Mouse (Mus musculus) heart, postnatal 0 days (tissue): ENCODE results near the gene Kif9. TPM values are rescaled to one million over a fixed set of nuclear protein-coding genes. Genes with fewer than 3 reads are reported as not detected.

Experiments
- ATAC-seq: fragments of 200-750 bp; cut with Nextera tagmentation; 2 replicates; pipeline ENCODE4 v1.8.0; 2017; ENCODE audit warnings: low read depth, moderate number of reproducible peaks, moderate library complexity; ENCODE audit not compliant: insufficient read depth
- DNase-seq: peaks from one replicate; pipeline ENCODE4 v3.0.0-alpha.2; 2016; ENCODE audit warnings: low spot score
- H3K27ac ChIP-seq: fragments of 300-500 bp; sonication (generic); 2 replicates; pipeline ENCODE4 v1.5.1; 2014; ENCODE audit warnings: low read depth, mild to moderate bottlenecking
- H3K27me3 ChIP-seq: fragments of 300-500 bp; sonication (generic); 2 replicates; pipeline ENCODE4 v1.6.1; 2014; ENCODE audit warnings: low read length, mixed read lengths; ENCODE audit not compliant: control insufficient read depth, insufficient read depth
- H3K36me3 ChIP-seq: fragments of 300-500 bp; sonication (generic); replicated peaks from 2 replicates; pipeline ENCODE4 v1.6.1; 2014; ENCODE audit warnings: low read length, mixed read lengths; ENCODE audit not compliant: control insufficient read depth, insufficient read depth
- H3K4me1 ChIP-seq: fragments of 300-500 bp; sonication (generic); 2 replicates; pipeline ENCODE4 v1.6.1; 2014; ENCODE audit warnings: antibody characterized with exemption; ENCODE audit not compliant: control insufficient read depth, insufficient read depth
- H3K4me2 ChIP-seq: fragments of 300-500 bp; sonication (generic); 2 replicates; pipeline ENCODE4 v1.6.1; 2014; ENCODE audit warnings: low read depth, mild to moderate bottlenecking, low read length, moderate library complexity
- H3K4me3 ChIP-seq: fragments of 300-500 bp; sonication (generic); 2 replicates; pipeline ENCODE4 v1.5.1; 2014; ENCODE audit warnings: low read depth, low read length
- H3K9ac ChIP-seq: fragments of 300-500 bp; sonication (generic); replicated peaks from 2 replicates; pipeline ENCODE4 v1.6.1; 2014; ENCODE audit warnings: low read depth, low read length, mixed read lengths
- H3K9me3 ChIP-seq: fragments of 300-500 bp; sonication (generic); replicated peaks from 2 replicates; pipeline ENCODE4 v1.6.1; 2016; ENCODE audit warnings: low read length; ENCODE audit not compliant: control insufficient read depth
- CTCF ChIP-seq: IDR thresholded peaks from 2 replicates; pipeline ENCODE4 v1.5.1; 2016; ENCODE audit warnings: antibody characterized with exemption, control low read depth, low read depth
- EP300 ChIP-seq: IDR thresholded peaks from 2 replicates; pipeline ENCODE4 v1.6.1; 2016; ENCODE audit warnings: antibody characterized with exemption, low read depth
- WGBS: fragments of 180-500 bp; shearing (Covaris S2); extraction: QIAGEN DNeasy Blood & Tissue Kit; methylation state at CpG from one replicate; pipeline ENCODE4 v1.1.7; 2014; 5-methylcytosine and 5-hydroxymethylcytosine counted together
- polyA plus RNA-seq: library from polyadenylated mRNA; unstranded; fragments of >200 nt; fragmentation: Nextera tagmentation; extraction: Ambion mirVana; gene quantifications from 2 replicates; pipeline ENCODE4 v1.2.1, GENCODE M21; 2015
- total RNA-seq: library from RNA; depleted of rRNA; stranded (reverse); fragments of >200 nt; gene quantifications from 2 replicates; pipeline ENCODE4 v1.2.3, GENCODE M21; 2014; ENCODE audit warnings: low replicate concordance

Gene Kif9
- total and polyA plus RNA-seq, 2 experiments from 2014 or later = 0.29 TPM; not detected in 1

DNA sequence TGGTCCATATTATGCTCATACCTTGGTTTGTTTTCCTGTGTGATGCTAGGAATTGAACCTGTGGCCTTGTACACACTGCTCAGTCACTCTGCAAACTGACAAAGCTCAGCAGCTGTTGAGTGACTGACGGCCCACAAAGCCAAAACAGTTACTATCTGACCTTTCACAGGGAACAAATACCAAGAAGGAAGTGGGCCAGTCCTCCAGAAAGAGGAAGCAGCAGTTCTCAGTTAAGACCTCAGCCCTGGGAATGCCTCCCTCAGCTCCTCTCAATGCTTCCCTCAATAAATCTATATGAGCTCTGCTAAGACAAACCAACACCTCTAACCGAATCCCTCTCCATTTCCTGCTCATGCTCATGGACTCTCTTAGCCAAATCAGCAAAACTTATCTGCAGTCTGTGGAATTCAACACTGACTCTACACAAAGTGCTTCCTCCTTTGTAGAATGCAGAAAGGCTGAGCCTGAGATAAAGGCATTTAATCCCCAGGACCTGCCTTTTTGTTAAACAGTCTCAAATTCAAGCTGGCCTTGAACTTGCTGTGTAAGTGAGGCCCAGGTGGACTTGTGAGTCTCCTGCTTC, 17.5 kb upstream of the Kif9 start:
- H3K27ac ChIP-seq = peak overlapping the region; percentile 14
- no peak overlapping the region for H3K9ac ChIP-seq
- H3K4me2 ChIP-seq = no peak overlapping the region
- H3K9me3 ChIP-seq = no peaks in the 10 kb centered on the region
- peaks cover 7% of the 10 kb centered on the region; the same call in 1 of the 2 replicates for H3K36me3 ChIP-seq
- H3K4me1 ChIP-seq = no peaks in the 10 kb centered on the region
- TF ChIP-seq CTCF = no peak
- no peak for TF ChIP-seq EP300
- DNase-seq (no peak), ATAC-seq (0 out of 2 replicates have a peak, but pooled peaks have one; percentile 17)
- H3K4me3 ChIP-seq = no peak overlapping the region
- WGBS = 27% methylated on average over 2 of the region's 2 CpGs
- H3K27me3 ChIP-seq = no peaks in the 10 kb centered on the region

DNA sequence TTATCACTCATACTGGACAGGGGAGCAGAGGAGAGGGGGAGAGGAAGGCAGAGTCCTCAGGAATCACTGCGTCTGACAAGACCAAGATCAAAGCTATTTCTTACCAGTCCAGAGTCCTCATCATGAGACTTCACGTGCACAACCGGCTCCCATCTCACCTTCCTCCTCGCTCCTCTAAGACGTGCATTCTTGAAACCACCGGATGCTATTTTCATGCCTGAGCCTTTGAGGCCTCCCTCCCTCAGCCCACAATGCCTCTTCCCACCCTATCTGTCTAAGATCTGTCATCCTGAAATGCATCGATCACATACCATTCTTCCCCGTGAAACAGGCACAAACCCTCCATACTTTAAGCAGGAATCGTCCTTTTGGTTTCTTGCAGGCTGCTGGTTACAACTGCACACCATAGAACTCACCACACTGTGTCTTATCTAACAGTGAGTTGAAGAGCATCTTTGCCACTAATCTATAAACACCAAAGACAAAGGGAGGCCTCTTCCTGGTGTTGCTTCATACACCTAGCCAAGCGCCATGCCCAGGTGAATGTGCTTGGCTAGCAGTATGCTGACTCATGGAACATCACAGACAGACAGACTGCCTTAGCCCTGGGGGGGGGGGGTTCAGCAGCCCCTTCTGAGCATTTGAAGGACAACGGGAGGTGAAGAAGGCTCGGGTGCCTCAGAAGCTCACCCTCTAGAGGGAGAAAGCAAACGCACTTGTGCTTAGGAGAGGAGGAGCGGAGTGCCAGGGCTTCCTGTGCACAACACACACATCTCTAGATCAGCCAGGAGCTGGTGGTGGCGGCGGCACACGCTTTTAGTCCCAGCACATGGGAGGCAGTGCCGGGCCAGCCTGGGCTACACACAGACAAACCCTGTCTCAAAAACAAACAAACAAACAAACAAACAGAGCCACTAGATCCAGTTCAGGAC, 15.6 kb upstream of the Kif9 start:
- WGBS = 72% methylated on average over 18 of the region's 18 CpGs
- ATAC-seq = no peak
- DNase-seq = no peak
- no peak overlapping the region for H3K9ac ChIP-seq
- H3K9me3 ChIP-seq = no peaks in the 10 kb centered on the region
- no peak overlapping the region for H3K27ac ChIP-seq
- H3K4me2 ChIP-seq = no peak overlapping the region
- H3K36me3 ChIP-seq = no peaks in the 10 kb centered on the region
- no peak overlapping the region for H3K4me3 ChIP-seq
- TF ChIP-seq CTCF (no peak), EP300 (no peak)
- H3K4me1 ChIP-seq = no peaks in the 10 kb centered on the region
- no peaks in the 10 kb centered on the region for H3K27me3 ChIP-seq

- H3K9ac ChIP-seq = no peak overlapping the region
- WGBS = 68% methylated on average over 7 of the region's 7 CpGs
- H3K4me1 ChIP-seq = no peaks in the 10 kb centered on the region
- ATAC-seq (no peak), DNase-seq (no peak)
- H3K27ac ChIP-seq = no peak overlapping the region
- TF ChIP-seq CTCF (no peak), EP300 (no peak)
- H3K4me3 ChIP-seq = no peak overlapping the region
- H3K27me3 ChIP-seq = no peaks in the 10 kb centered on the region
- no peaks in the 10 kb centered on the region for H3K36me3 ChIP-seq
- no peak overlapping the region for H3K4me2 ChIP-seq
- H3K9me3 ChIP-seq = no peaks in the 10 kb centered on the region
These were observed 14.4 kb upstream of the Kif9 start for GRCm38 (mm10) chr9:110462321-110462720.

GRCm38 (mm10) chr9:110463983-110464591, 12.7 kb upstream of the Kif9 start:
- ATAC-seq (no peak), DNase-seq (no peak)
- Histone ChIP-seq H3K36me3 (no peaks in the 10 kb centered on the region), H3K4me1 (no peaks in the 10 kb centered on the region), H3K27me3 (no peaks in the 10 kb centered on the region), H3K4me2 (no peak overlapping the region), H3K9me3 (no peaks in the 10 kb centered on the region), H3K27ac (no peak overlapping the region), H3K9ac (no peak overlapping the region), H3K4me3 (no peak overlapping the region)
- 87% methylated on average over 6 of the region's 6 CpGs for WGBS
- TF ChIP-seq CTCF = no peak

DNA sequence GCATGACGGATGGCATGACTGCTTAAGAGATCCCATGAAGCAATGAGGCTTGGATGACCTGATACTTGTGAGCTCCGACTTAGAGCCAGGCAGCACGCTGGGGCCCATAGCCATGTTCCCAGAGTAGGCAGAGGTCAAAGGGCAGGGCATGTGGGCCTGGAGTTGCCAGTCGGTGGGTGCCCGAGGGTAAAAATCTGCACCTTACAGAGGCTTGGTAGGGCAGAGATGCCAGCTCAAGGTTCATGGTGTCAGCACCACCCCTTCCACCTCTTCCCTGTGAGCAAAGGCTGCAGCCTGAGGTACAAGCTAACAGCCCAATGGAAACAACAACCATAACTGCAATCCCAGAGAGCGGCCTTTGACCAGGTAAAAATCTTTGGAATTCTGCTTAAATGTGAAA, 11.4 kb upstream of the Kif9 start:
- H3K9me3 ChIP-seq = no peaks in the 10 kb centered on the region
- H3K4me1 ChIP-seq = no peaks in the 10 kb centered on the region
- no peak overlapping the region for H3K27ac ChIP-seq
- no peak overlapping the region for H3K4me3 ChIP-seq
- TF ChIP-seq EP300 (no peak), CTCF (no peak)
- DNase-seq (no peak), ATAC-seq (no peak)
- H3K9ac ChIP-seq = no peak overlapping the region
- 93% methylated on average over 6 of the region's 6 CpGs for WGBS
- no peak overlapping the region for H3K4me2 ChIP-seq
- H3K36me3 ChIP-seq = no peaks in the 10 kb centered on the region
- H3K27me3 ChIP-seq = no peaks in the 10 kb centered on the region
